In the genomic region with DNA sequence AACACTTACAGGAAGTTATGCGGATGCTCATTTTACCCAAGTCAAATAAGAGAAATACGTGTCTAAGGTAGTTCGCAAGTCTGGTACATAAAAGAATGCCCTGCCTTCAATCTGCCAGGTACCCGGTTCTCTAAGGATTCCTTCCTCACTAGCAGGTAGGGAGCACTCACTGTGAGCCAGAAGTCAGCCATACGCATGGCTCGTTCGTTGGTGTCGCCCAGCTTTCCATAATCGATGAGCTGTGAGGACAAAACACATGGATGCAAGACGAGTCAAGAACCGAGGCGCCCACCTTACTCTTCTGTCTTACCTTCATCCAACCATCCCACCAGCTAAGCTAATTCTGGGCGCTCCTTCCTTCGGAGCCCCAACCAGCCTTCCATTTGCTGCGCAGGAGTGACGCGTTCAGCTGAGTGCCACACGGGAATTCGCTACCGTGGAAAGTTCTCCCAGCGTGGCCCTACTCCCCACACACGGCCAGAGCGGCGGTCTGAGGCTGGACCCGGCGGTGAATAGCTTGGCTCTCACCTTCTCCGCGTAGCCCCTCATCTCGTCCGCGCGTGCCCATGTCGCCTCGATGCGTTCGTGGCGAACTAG, we compare ENCODE assay signal across 8 mouse cellular contexts. TPM values are rescaled to one million over a fixed set of nuclear protein-coding genes. Genes with fewer than 3 reads are reported as not detected.
A peak's percentile ranks its signal among the peaks of the same experiment; 100 is the strongest.
DNase-seq lines count a peak whose midpoint lies in the region; ATAC-seq and TF ChIP-seq lines count a peak whose summit lies in the region.

No protein-coding gene starts in this region.

- no peaks in the 10 kb centered on the region; the same call in 1 of the 2 replicates for H3K4me1 ChIP-seq in spleen, adult 2 months (ENCODE audit: control insufficient read depth, insufficient read depth, insufficient read length)
- H3K4me1 ChIP-seq in intestine, embryonic 16.5 days (ENCODE audit: control insufficient read depth, insufficient read depth, low read length), result peaks cover 6% of the 10 kb centered on the region; the same call in 1 of the 2 replicates
- peaks cover 6% of the 10 kb centered on the region for H3K4me1 ChIP-seq in neural tube, embryonic 12.5 days

- H3K4me3 ChIP-seq in spleen, adult 2 months (ENCODE audit: extremely low read depth, insufficient read depth, insufficient read length), result peak overlapping the region; percentile 96
- peak overlapping the region; percentile 95 for H3K4me3 ChIP-seq in intestine, embryonic 16.5 days (ENCODE audit: low read length)
- peak overlapping the region; percentile 74 for H3K4me3 ChIP-seq in neural tube, embryonic 12.5 days

- peak overlapping the region; percentile 49 for H3K4me2 ChIP-seq in intestine, embryonic 16.5 days (ENCODE audit: low read depth, low read length)
- H3K4me2 ChIP-seq in neural tube, embryonic 12.5 days (replicated peaks), result peak overlapping the region; percentile 82

- H3K9me3 ChIP-seq in intestine, embryonic 16.5 days (ENCODE audit: control insufficient read depth, low read length), result no peaks in the 10 kb centered on the region
- no peaks in the 10 kb centered on the region for H3K9me3 ChIP-seq in neural tube, embryonic 12.5 days

- TF ChIP-seq POLR2A in spleen, adult 2 months (IDR thresholded peaks at IDR 0.05; ENCODE audit: low read depth, low read length), result no peak

- no peaks in the 10 kb centered on the region for H3K27me3 ChIP-seq in spleen, adult 2 months (ENCODE audit: control insufficient read depth, insufficient read depth, low read length)
- H3K27me3 ChIP-seq in intestine, embryonic 16.5 days (replicated peaks; ENCODE audit: control insufficient read depth, insufficient read depth, low read length), result no peaks in the 10 kb centered on the region
- no peaks in the 10 kb centered on the region for H3K27me3 ChIP-seq in neural tube, embryonic 12.5 days (replicated peaks)

- peak overlapping the region; percentile 91 for H3K27ac ChIP-seq in spleen, adult 2 months (ENCODE audit: insufficient read depth, low read length)
- H3K27ac ChIP-seq in intestine, embryonic 16.5 days (ENCODE audit: low read length), result peak overlapping the region; percentile 91
- H3K27ac ChIP-seq in neural tube, embryonic 12.5 days, result peak overlapping the region; percentile 50; the same call in 1 of the 2 replicates

- WGBS in spleen, adult 2 months, result 2% methylated on average over 37 of the region's 37 CpGs
- 2% methylated on average over 37 of the region's 37 CpGs for WGBS in intestine, embryonic 16.5 days
- 6% methylated on average over 37 of the region's 37 CpGs for WGBS in neural tube, embryonic 12.5 days

- peak; percentile 33 to 44 for DNase-seq in frontal cortex, adult 2 months (ENCODE audit: extremely low spot score in 1 of 2, low spot score in 1 of 2)
- no peak for DNase-seq in frontal cortex, postnatal 10 days (ENCODE audit: low spot score in 2 of 2)
- peak in 1 of 2 experiments; percentile 12 for DNase-seq in spleen, adult 2 months (ENCODE audit: low read depth in 1 of 2, low spot score in 2 of 2)
- DNase-seq in spleen, postnatal 10 days (ENCODE audit: low spot score in 2 of 2), result no peak
- DNase-seq in gastrocnemius, adult 8-10 months (ENCODE audit: low spot score in 2 of 2), result no peak
- DNase-seq in adrenal gland, adult 18-20 months (ENCODE audit: low spot score in 2 of 2), result no peak

- peak overlapping the region; percentile 98 for H3K9ac ChIP-seq in intestine, embryonic 16.5 days (ENCODE audit: low read depth, low read length)
- H3K9ac ChIP-seq in neural tube, embryonic 12.5 days, result peak overlapping the region; percentile 89

- H3K36me3 ChIP-seq in spleen, adult 2 months (ENCODE audit: control insufficient read depth, insufficient read depth, low read length), result peaks cover 3% of the 10 kb centered on the region; the same call in 1 of the 2 replicates
- peaks cover 8% of the 10 kb centered on the region; the same call in 1 of the 2 replicates for H3K36me3 ChIP-seq in intestine, embryonic 16.5 days (ENCODE audit: control insufficient read depth, insufficient read depth, low read length)
- H3K36me3 ChIP-seq in neural tube, embryonic 12.5 days, result peaks cover 26% of the 10 kb centered on the region

- no peak; the same call in 1 of the 2 replicates for ATAC-seq in intestine, embryonic 16.5 days
- ATAC-seq in neural tube, embryonic 12.5 days (ENCODE audit: low FRiP score, low read depth), result no peak; the same call in 1 of the 2 replicates

- no peak for TF ChIP-seq CTCF in spleen, adult 2 months (IDR thresholded peaks at IDR 0.05; ENCODE audit: extremely low read depth, insufficient read depth, insufficient read length, insufficient replicate concordance)

RNA-seq across cellular contexts. Expression of a gene that starts 0.5 kb away (rescaled TPM):
- polyA plus RNA-seq in frontal cortex, adult 2 months (2012; rRNA removed), result 138 and 139 TPM in 2 replicates
- polyA plus RNA-seq in spleen, adult 2 months (2012; rRNA removed), result 107 and 109 TPM in 2 replicates
- 373 and 394 TPM in 2 replicates for polyA plus RNA-seq in intestine, embryonic 16.5 days (2015; fragmentation: Nextera tagmentation; extraction: Ambion mirVana)
- polyA plus RNA-seq in neural tube, embryonic 12.5 days (2016; fragmentation: Nextera tagmentation; extraction: Ambion mirVana), result 219 and 238 TPM in 2 replicates
- total RNA-seq in gastrocnemius, adult 8-10 months (2022), result 100 to 1,000 TPM; 108 to 123 (median 112) TPM
- 100 to 1,000 TPM; 155 to 199 TPM for total RNA-seq in adrenal gland, adult 18-20 months (2021)

RNA-seq across cellular contexts. Expression of a gene that starts 22.9 kb away (rescaled TPM):
- polyA plus RNA-seq in frontal cortex, adult 2 months (2012; rRNA removed), result 10.5 and 10.6 TPM in 2 replicates
- polyA plus RNA-seq in spleen, adult 2 months (2012; rRNA removed), result 6.7 and 7.4 TPM in 2 replicates
- 4.9 and 5.2 TPM in 2 replicates for polyA plus RNA-seq in intestine, embryonic 16.5 days (2015; fragmentation: Nextera tagmentation; extraction: Ambion mirVana)
- polyA plus RNA-seq in neural tube, embryonic 12.5 days (2016; fragmentation: Nextera tagmentation; extraction: Ambion mirVana), result 20.4 and 20.6 TPM in 2 replicates
- total RNA-seq in gastrocnemius, adult 8-10 months (2022), result 1 to 10 TPM; 1.4 to 2.1 (median 1.7) TPM
- 1 to 10 TPM; 4.5 to 4.6 TPM for total RNA-seq in adrenal gland, adult 18-20 months (2021)

RNA-seq across cellular contexts. Expression of a gene that starts 58.3 kb away (rescaled TPM):
- polyA plus RNA-seq in frontal cortex, adult 2 months (2012; rRNA removed), result 97.5 and 98.8 TPM in 2 replicates
- 83.3 and 87.4 TPM in 2 replicates for polyA plus RNA-seq in spleen, adult 2 months (2012; rRNA removed)
- polyA plus RNA-seq in intestine, embryonic 16.5 days (2015; fragmentation: Nextera tagmentation; extraction: Ambion mirVana), result 152 and 191 TPM in 2 replicates
- polyA plus RNA-seq in neural tube, embryonic 12.5 days (2016; fragmentation: Nextera tagmentation; extraction: Ambion mirVana), result 37.4 and 40.3 TPM in 2 replicates
- 10 to 100 TPM; 35.3 to 54.3 (median 47.8) TPM for total RNA-seq in gastrocnemius, adult 8-10 months (2022)
- total RNA-seq in adrenal gland, adult 18-20 months (2021), result 100 to 1,000 TPM in 1 of 2 experiments, 10 to 100 TPM in 1; 91.0 to 112 TPM

Comparison
In these comparisons a context has a peak if more than half of its experiments do, and no peak if none do; other contexts are left out.
1. DNase-seq: peak in frontal cortex, adult 2 months (2 of 2); none in frontal cortex, postnatal 10 days (0 of 2), spleen, postnatal 10 days (0 of 2), gastrocnemius, adult 8-10 months (0 of 2) and adrenal gland, adult 18-20 months (0 of 2).
2. Peak in every context shown above with its lines, with median percentiles within 50 percentile points of each other: H3K27ac ChIP-seq and H3K4me3 ChIP-seq.